Mouse (Mus musculus): Measurements from ENCODE around the gene Gps1. TPM values are rescaled to one million over a fixed set of nuclear protein-coding genes. Genes with fewer than 3 reads are reported as not detected.

Gps1 gene
- total and polyA plus RNA-seq, 3 experiments = 173 to 266 (median 219) TPM

- Histone ChIP-seq H3K79me2 (ENCODE audit: control insufficient read depth, insufficient read depth, low read length, poor library complexity) (peaks cover 47% of the 10 kb centered on the region), H3K4me3 (ENCODE audit: control insufficient read depth in 1 of 2, insufficient read depth in 1 of 2, low read depth in 2 of 2, low read length in 2 of 2) (peak overlapping the region; percentile 77 to 94), H3K4me1 (ENCODE audit: control insufficient read depth in 1 of 2, insufficient read depth in 2 of 2, low read length in 2 of 2) (peaks cover 0 to 20% of the 10 kb centered on the region in 2 experiments; a peak in 3 of 4 replicates), H3K27ac (ENCODE audit: control insufficient read depth, low read depth, low read length) (no peak overlapping the region), H3K9ac (ENCODE audit: control insufficient read depth, low read depth, low read length, poor library complexity, severe bottlenecking) (peak overlapping the region; percentile 89), H3K9me3 (replicated peaks; ENCODE audit: insufficient read depth, low read length) (no peaks in the 10 kb centered on the region), H3K27me3 (ENCODE audit: control insufficient read depth in 1 of 2, insufficient read depth in 2 of 2, low read length in 2 of 2) (no peaks in the 10 kb centered on the region), H3K36me3 (ENCODE audit: control insufficient read depth in 1 of 2, insufficient read depth in 2 of 2, low read length in 2 of 2) (peaks cover 12 to 13% of the 10 kb centered on the region in 2 experiments)
- TF ChIP-seq ZNF384 (IDR thresholded peaks at IDR 0.05; ENCODE audit: low read depth, low read length) (no peak), MXI1 (IDR thresholded peaks at IDR 0.05; ENCODE audit: low read depth, low read length) (0 out of 2 replicates have a peak, but pooled peaks have one; percentile 42)
- no peak for DNase-seq (ENCODE audit: low read depth, low spot score)
These were observed 38.2 kb downstream of the Gps1 start for GRCm38 (mm10) chr11:120822321-120822720.

GRCm38 (mm10) chr11:120822831-120823550, 38.9 kb downstream of the Gps1 start:
- Histone ChIP-seq H3K4me3 (ENCODE audit: control insufficient read depth in 1 of 2, insufficient read depth in 1 of 2, low read depth in 2 of 2, low read length in 2 of 2) (peak overlapping the region; percentile 77 to 94), H3K4me1 (ENCODE audit: control insufficient read depth in 1 of 2, insufficient read depth in 2 of 2, low read length in 2 of 2) (peaks cover 0 to 20% of the 10 kb centered on the region in 2 experiments; a peak in 3 of 4 replicates), H3K9ac (ENCODE audit: control insufficient read depth, low read depth, low read length, poor library complexity, severe bottlenecking) (peak overlapping the region; percentile 89), H3K27me3 (ENCODE audit: control insufficient read depth in 1 of 2, insufficient read depth in 2 of 2, low read length in 2 of 2) (no peaks in the 10 kb centered on the region), H3K36me3 (ENCODE audit: control insufficient read depth in 1 of 2, insufficient read depth in 2 of 2, low read length in 2 of 2) (peaks cover 6 to 12% of the 10 kb centered on the region in 2 experiments; a peak in 3 of 4 replicates), H3K79me2 (ENCODE audit: control insufficient read depth, insufficient read depth, low read length, poor library complexity) (peaks cover 47% of the 10 kb centered on the region), H3K9me3 (replicated peaks; ENCODE audit: insufficient read depth, low read length) (no peaks in the 10 kb centered on the region), H3K27ac (ENCODE audit: control insufficient read depth, low read depth, low read length) (peak overlapping the region; percentile 63)
- peak; percentile 10 for TF ChIP-seq HCFC1 (IDR thresholded peaks at IDR 0.05; ENCODE audit: low read depth, low read length)
- no peak for TF ChIP-seq SMC3 (IDR thresholded peaks at IDR 0.05; ENCODE audit: low read depth, low read length)
- peak; percentile 6; the same call in 1 of the 2 replicates for TF ChIP-seq MXI1 (IDR thresholded peaks at IDR 0.05; ENCODE audit: low read depth, low read length)
- TF ChIP-seq RAD21 (IDR thresholded peaks at IDR 0.05; ENCODE audit: low read depth, low read length) = no peak
- no peak for TF ChIP-seq EP300 (IDR thresholded peaks at IDR 0.05; ENCODE audit: low read depth in 1 of 2, low read length in 2 of 2)
- 0 out of 2 replicates have a peak, but pooled peaks have one; percentile 18 for TF ChIP-seq MAZ (IDR thresholded peaks at IDR 0.05; ENCODE audit: low read depth, low read length)
- no peak for TF ChIP-seq ZKSCAN1 (IDR thresholded peaks at IDR 0.05; ENCODE audit: low read depth, low read length)
- peak; percentile 79 for DNase-seq (ENCODE audit: low read depth, low spot score)

- Histone ChIP-seq H3K36me3 (ENCODE audit: control insufficient read depth in 1 of 2, insufficient read depth in 2 of 2, low read length in 2 of 2) (peaks cover 2 to 12% of the 10 kb centered on the region in 2 experiments; a peak in 3 of 4 replicates), H3K4me1 (ENCODE audit: control insufficient read depth in 1 of 2, insufficient read depth in 2 of 2, low read length in 2 of 2) (peaks cover 0 to 20% of the 10 kb centered on the region in 2 experiments; a peak in 3 of 4 replicates), H3K27me3 (ENCODE audit: control insufficient read depth in 1 of 2, insufficient read depth in 2 of 2, low read length in 2 of 2) (no peaks in the 10 kb centered on the region), H3K79me2 (ENCODE audit: control insufficient read depth, insufficient read depth, low read length, poor library complexity) (peaks cover 47% of the 10 kb centered on the region), H3K9me3 (replicated peaks; ENCODE audit: insufficient read depth, low read length) (no peaks in the 10 kb centered on the region), H3K27ac (ENCODE audit: control insufficient read depth, low read depth, low read length) (peak overlapping the region; percentile 63), H3K4me3 (ENCODE audit: control insufficient read depth in 1 of 2, insufficient read depth in 1 of 2, low read depth in 2 of 2, low read length in 2 of 2) (peak overlapping the region; percentile 77 to 94), H3K9ac (ENCODE audit: control insufficient read depth, low read depth, low read length, poor library complexity, severe bottlenecking) (peak overlapping the region; percentile 89)
- no peak for DNase-seq (ENCODE audit: low read depth, low spot score)
- TF ChIP-seq SIN3A (IDR thresholded peaks at IDR 0.05; ENCODE audit: low read length) (peak; percentile 72; the same call in 1 of the 2 replicates), MAX (IDR thresholded peaks at IDR 0.05; ENCODE audit: low read length) (peak; percentile 75), MYC (IDR thresholded peaks at IDR 0.05; ENCODE audit: low read depth, low read length) (peak; percentile 85), UBTF (IDR thresholded peaks at IDR 0.05; ENCODE audit: borderline replicate concordance, insufficient read depth, low read depth, low read length) (peak; percentile 95; the same call in 1 of the 2 replicates), BHLHE40 (IDR thresholded peaks at IDR 0.05; ENCODE audit: borderline replicate concordance, low read depth, low read length) (0 out of 2 replicates have a peak, but pooled peaks have one; percentile 16), USF1 (IDR thresholded peaks at IDR 0.05; ENCODE audit: low read depth, low read length) (peak; percentile 88), MXI1 (IDR thresholded peaks at IDR 0.05; ENCODE audit: low read depth, low read length) (peak; percentile 83; the same call in 1 of the 2 replicates), POLR2A (IDR thresholded peaks at IDR 0.05; ENCODE audit: control insufficient read depth in 1 of 2, insufficient read depth in 1 of 2, low read depth in 1 of 2, low read length in 2 of 2, poor library complexity in 1 of 2) (no peak), NRF1 (IDR thresholded peaks at IDR 0.05; ENCODE audit: insufficient read depth, low read depth, low read length, poor library complexity, severe bottlenecking) (no peak), MAZ (IDR thresholded peaks at IDR 0.05; ENCODE audit: low read depth, low read length) (0 out of 2 replicates have a peak, but pooled peaks have one; percentile 3)
These were observed 39.5 kb downstream of the Gps1 start for GRCm38 (mm10) chr11:120823551-120823947.
